Mouse (Mus musculus): ENCODE results near the gene Exoc4. TPM values are rescaled to one million over a fixed set of nuclear protein-coding genes. Genes with fewer than 3 reads are reported as not detected.

Exoc4 gene
- polyA plus RNA-seq, 1 experiment: 20.6 TPM

DNA sequence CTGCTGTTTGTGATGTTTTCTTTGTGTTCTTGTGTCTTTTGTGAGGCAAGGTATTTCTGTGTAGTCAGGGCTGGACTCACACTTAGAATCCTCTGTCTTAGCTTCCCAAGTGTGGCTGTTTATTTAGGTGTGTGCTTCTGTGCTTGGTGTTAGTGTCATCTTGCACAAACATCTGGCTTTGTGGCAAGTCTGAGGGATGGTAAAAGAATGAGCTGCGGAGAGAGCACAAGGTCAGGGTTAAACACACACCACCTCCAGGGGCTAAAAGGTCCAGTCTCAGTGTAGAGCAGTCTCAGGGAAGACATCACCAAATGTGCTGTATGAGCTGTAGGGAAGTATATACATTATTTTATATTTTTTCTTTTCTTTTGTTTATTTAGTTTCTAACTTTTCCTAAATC lies 57.1 kb downstream of the Exoc4 start:
- no peak for DNase-seq (ENCODE audit: extremely low spot score in 1 of 2, low spot score in 1 of 2)

DNA sequence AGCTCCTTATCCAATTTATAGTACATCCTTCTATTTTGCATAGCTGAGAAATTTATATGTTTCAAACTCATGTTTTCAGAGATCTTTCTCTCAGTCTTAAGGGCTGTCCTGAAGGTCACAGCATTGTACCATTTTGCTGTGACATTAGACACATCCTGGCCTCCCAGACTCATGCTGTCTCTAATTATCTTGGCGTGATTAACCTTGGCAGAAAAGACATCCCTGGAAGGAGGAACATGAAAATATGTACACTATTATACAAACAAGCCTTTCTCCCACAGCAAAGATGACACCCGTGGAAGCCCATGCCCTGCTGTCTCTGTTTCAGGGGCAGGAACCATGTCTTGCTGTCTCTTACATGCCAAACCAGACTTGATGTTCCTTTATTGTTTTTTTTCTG lies 59.8 kb downstream of the Exoc4 start:
- no peak for DNase-seq (ENCODE audit: extremely low spot score in 1 of 2, low spot score in 1 of 2)

DNA sequence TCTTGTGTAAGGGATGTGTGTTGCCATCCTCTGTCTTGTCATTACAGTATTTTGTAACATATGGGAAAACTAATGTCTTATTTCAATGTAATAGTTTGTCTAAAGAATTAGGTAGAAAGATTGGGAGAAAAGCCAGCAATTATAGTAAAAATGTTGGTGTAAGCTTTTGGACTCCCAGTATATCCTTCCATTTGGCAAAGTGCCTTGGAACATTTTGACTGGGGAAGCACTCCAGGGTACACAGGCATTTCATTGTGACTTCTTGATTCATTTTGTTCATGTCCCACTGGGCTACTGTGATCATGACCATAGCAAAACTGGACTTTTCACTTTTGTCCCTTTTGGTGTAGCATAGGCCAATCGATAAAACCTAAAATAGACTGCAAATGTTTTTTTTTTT lies 61.6 kb downstream of the Exoc4 start:
- no peak for DNase-seq (ENCODE audit: extremely low spot score in 1 of 2, low spot score in 1 of 2)

DNA sequence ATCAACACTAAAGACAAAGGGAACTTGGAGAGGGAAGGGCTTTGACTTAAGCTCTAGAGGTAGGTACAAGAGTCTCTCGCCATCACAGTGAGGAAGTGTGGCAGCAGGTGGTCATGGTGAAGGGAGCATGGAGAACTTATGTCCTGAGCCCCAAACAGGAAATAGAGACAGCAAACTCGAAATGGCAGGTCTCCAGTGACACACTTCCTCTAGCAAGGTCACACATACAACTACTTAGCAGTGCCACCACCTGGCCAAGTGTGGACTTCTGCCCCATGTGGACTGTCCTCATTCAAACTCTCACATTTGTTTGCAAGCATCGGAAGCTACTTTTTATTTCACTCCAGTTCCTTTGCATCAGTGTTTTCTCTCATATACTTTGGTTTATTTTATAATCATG lies 74.0 kb downstream of the Exoc4 start:
- DNase-seq (ENCODE audit: extremely low spot score in 1 of 2, low spot score in 1 of 2): no peak

- DNase-seq (ENCODE audit: extremely low spot score in 1 of 2, low spot score in 1 of 2): no peak
Measured at GRCm38 (mm10) chr6:33323386-33323785, 74.5 kb downstream of the Exoc4 start.

- no peak for DNase-seq (ENCODE audit: extremely low spot score in 1 of 2, low spot score in 1 of 2)
Measured at GRCm38 (mm10) chr6:33328326-33328725, 79.4 kb downstream of the Exoc4 start.

DNA sequence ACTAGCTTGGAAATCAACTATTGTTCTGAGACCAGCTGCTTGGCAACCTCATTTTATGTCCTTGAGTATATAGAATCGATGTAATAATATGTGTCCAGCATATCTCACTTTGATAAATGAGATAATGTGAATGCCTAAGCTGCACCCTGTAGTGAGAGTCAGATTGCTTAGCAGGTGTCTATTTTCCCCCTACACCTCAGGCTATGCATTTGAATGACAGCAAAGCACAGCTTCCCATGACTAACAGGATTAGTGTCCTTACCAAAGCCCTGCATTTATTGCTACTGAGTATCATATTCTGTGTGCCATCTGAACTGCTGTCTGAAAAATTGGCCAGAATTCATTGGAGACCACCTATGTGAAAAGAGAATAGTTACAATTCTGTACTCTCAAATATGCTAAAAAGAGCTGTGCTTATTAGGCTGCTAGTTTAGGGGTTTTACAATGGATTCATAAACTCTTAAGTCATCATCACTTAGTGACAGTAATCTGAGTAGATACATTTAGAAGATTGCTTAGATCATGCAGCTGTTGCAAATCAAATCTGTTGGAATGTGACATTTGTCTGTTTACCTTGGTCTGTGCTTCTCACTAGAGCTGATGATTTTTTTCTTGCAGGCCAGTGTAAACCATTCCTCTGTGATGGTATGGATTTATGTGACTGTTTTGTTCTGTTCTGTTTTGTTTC lies 98.3 kb downstream of the Exoc4 start:
- DNase-seq (ENCODE audit: extremely low spot score in 1 of 2, low spot score in 1 of 2): no peak

DNA sequence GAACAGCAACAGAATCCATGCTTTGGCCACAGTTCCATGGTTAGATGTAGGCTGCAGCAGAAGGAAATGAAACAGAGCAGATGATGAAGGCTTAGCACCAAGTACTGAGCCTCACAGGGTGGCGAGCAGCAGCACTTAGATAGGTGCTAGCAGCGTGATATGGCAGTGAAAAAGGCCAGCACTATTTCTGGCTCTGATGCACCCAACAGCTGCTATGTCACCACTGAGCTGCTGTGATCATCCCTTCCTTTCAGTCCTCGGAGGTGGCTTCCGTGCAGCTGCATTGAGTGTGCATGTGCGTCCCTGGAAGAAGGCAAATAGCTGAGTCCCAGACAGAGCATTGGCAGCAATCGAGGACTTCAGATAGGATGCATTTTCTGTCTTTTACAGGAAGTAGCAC lies 112.7 kb downstream of the Exoc4 start:
- DNase-seq (ENCODE audit: extremely low spot score in 1 of 2, low spot score in 1 of 2): peak; percentile 55 to 64

DNA sequence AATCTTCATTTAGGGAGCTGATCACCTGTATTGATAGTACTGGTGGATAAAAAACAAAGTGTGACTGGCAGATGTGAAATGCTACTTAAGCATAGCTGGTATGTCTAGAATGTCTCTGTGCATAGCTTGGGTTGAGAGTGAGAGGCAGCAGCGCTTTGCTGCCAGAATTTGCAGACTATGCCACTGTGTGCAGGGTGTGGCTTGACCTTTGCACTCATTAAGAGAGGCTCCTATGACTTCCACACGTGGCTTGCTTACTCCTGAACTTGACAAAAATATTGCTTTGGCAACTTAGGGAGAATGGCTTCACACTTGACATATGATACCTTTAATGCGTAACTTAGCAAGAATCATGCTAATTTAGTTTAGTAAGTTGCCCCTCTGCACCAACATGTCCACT lies 131.6 kb downstream of the Exoc4 start:
- no peak for DNase-seq (ENCODE audit: extremely low spot score in 1 of 2, low spot score in 1 of 2)

GRCm38 (mm10) chr6:33382176-33382575 lies 133.3 kb downstream of the Exoc4 start:
- DNase-seq (ENCODE audit: extremely low spot score in 1 of 2, low spot score in 1 of 2): no peak

DNA sequence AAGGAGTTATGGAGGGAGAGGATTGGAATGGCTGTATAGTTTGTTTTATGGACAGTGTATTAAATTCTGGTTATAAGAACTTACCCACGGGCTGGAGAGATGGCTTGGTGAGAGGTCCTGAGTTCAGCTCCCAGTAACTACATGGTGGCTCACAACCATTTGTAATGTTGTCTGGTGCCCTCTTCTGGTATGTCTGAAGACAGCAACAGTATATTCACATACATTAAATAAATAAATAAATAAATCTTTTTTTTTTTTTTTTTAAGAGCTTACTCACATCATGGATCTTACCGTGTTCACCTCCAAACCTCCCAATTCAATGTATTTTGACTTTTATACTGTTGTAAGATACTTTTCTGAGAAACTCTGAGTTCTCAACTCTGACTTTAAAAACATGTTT lies 143.1 kb downstream of the Exoc4 start:
- no peak for DNase-seq (ENCODE audit: extremely low spot score in 1 of 2, low spot score in 1 of 2)

DNA sequence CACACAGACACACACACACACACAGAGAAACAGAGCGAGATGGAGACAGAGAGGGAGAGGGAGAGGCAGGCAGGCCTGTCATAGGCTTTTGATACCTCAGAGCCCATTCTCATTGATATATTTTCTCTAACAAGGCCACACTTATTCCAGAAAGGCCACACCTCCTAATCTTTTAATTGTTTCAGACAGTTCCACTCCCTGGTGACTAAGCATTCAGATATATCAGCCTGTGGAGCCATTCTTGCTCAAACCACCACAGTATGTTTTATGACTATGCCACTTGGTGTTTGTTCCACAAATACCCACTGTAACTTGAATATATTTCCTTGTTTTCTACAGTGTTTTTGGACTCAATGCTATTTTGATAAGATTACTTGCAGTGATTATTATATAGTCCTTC lies 150.6 kb downstream of the Exoc4 start:
- DNase-seq (ENCODE audit: extremely low spot score in 1 of 2, low spot score in 1 of 2): no peak

DNA sequence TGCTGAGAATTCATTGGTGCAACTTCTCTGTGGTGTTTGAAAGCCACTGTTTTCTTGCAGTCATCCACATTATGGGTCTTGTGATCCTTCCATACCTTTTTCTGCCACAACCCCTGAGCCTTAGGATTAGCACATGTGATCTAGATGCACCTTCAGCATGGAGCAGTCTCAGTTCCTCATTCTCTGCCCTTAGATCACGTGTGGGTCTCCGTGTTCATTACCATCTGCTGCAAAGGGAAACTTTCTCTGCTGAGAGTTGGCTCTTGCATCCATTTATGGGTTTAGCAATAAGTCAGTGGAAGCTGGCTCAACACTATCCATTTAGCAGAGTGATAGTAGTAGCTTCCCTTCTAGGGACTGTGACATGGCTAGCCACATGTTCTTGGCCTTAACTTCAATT lies 152.3 kb downstream of the Exoc4 start:
- no peak for DNase-seq (ENCODE audit: extremely low spot score in 1 of 2, low spot score in 1 of 2)

- DNase-seq (ENCODE audit: extremely low spot score in 1 of 2, low spot score in 1 of 2): peak in 1 of 2 experiments; percentile 63
Measured at GRCm38 (mm10) chr6:33405562-33406275, 156.8 kb downstream of the Exoc4 start.

- no peak for DNase-seq (ENCODE audit: extremely low spot score in 1 of 2, low spot score in 1 of 2)
Measured at GRCm38 (mm10) chr6:33409586-33409985, 160.7 kb downstream of the Exoc4 start.

- no peak for DNase-seq (ENCODE audit: extremely low spot score in 1 of 2, low spot score in 1 of 2)
Measured at GRCm38 (mm10) chr6:33425007-33425406, 176.1 kb downstream of the Exoc4 start.

DNA sequence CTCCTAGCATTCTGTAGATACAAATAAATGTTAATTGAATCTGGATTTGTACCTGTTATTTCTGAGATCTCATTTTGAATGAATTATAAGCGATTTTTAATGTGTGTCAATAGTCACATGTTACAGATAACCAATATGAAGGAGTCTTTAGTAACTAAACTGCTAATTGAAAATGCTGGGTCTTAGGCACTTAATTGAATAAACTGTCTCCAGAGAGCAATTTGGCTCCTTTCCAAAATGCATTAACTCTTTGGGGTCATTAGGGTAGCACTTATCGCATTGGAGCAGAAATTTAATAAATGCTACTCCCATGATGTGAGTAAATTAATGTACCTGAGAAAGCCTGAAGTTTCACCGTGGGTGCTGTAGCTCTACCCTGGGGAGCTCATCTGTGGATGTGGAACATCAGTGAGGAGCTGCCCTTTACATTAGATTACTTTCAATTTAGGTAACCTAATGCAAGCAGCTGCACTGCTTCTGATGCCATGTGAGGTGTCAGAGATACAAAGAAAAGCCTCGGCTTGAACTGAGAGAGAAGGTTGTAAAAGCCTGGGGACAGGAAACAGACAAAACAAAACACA lies 182.4 kb downstream of the Exoc4 start:
- DNase-seq (ENCODE audit: extremely low spot score in 1 of 2, low spot score in 1 of 2): no peak

DNA sequence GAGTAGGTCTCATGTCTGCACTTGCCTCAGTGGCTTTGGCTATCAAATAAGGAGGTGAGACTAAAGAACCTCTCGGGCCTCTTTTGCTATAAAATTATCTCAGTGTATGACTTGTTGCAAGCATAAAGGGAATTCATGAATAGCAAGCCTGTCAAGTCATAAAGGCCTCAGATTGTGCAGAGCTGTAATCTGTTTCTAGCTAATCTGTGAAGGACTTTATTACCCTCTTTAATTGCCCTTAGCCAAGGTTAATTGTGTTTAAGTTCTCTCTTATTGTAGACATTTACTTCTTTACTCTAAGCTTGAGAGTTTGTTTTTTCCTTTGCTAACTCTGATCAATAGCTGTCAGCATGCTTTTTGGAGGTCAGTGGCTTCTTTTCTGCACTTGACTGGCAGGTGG lies 191.6 kb downstream of the Exoc4 start:
- DNase-seq (ENCODE audit: extremely low spot score in 1 of 2, low spot score in 1 of 2): no peak

GRCm38 (mm10) chr6:33453810-33454209 lies 204.9 kb downstream of the Exoc4 start:
- DNase-seq (ENCODE audit: extremely low spot score in 1 of 2, low spot score in 1 of 2): no peak

GRCm38 (mm10) chr6:33454354-33454753 lies 205.5 kb downstream of the Exoc4 start:
- no peak for DNase-seq (ENCODE audit: extremely low spot score in 1 of 2, low spot score in 1 of 2)

DNA sequence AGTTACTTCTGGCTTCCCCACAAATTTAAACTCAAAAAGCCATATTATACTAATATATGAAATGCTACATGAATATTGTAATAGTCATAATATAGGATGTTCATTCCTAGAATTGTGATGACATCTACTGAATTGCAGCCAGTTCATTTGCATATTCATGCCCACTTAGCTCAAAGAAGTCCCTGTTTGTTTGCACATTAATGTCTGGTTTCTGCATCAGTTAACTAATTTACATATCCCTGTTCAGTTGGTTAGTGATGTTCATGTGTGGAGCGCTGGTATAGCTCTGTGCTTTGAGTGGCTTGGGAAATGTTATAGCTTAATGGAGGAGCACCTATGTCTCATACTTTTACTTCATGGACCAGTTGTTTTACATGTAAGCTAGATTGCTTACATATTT lies 206.4 kb downstream of the Exoc4 start:
- DNase-seq (ENCODE audit: extremely low spot score in 1 of 2, low spot score in 1 of 2): no peak

- DNase-seq (ENCODE audit: extremely low spot score in 1 of 2, low spot score in 1 of 2): no peak
Measured at GRCm38 (mm10) chr6:33464862-33465261, 216.0 kb downstream of the Exoc4 start.
